Mouse (Mus musculus): ENCODE measurements around the gene Manf. TPM values are rescaled to one million over a fixed set of nuclear protein-coding genes. Genes with fewer than 3 reads are reported as not detected.

Manf gene
- polyA plus RNA-seq, 1 experiment from 2014 or later = 192 TPM

GRCm38 (mm10) chr9:106893327-106893726 is 1.5 kb upstream of the Manf start:
- peaks cover 39% of the 10 kb centered on the region for H3K4me1 ChIP-seq (replicated peaks)
- no peaks in the 10 kb centered on the region for H3K9me3 ChIP-seq
- WGBS = 45% methylated on average over 3 of the region's 3 CpGs
- H3K4me2 ChIP-seq (replicated peaks) = peak overlapping the region; percentile 32
- H3K4me3 ChIP-seq (replicated peaks) = no peak overlapping the region
- H3K9ac ChIP-seq (replicated peaks) = peak overlapping the region; percentile 46
- no peaks in the 10 kb centered on the region for H3K27me3 ChIP-seq
- no peak overlapping the region for H3K27ac ChIP-seq
- no peak for ATAC-seq
- peaks cover 51% of the 10 kb centered on the region for H3K36me3 ChIP-seq

GRCm38 (mm10) chr9:106892552-106892875 is 735 bp upstream of the Manf start:
- peaks cover 54% of the 10 kb centered on the region for H3K36me3 ChIP-seq
- H3K27ac ChIP-seq = peak overlapping the region; percentile 94
- no peaks in the 10 kb centered on the region for H3K9me3 ChIP-seq
- ATAC-seq = no peak
- peak overlapping the region; percentile 95 for H3K4me3 ChIP-seq (replicated peaks)
- H3K4me2 ChIP-seq (replicated peaks) = peak overlapping the region; percentile 87
- H3K27me3 ChIP-seq = no peaks in the 10 kb centered on the region
- peaks cover 47% of the 10 kb centered on the region for H3K4me1 ChIP-seq (replicated peaks)
- H3K9ac ChIP-seq (replicated peaks) = peak overlapping the region; percentile 80
- WGBS = 1% methylated on average over 9 of the region's 9 CpGs

GRCm38 (mm10) chr9:106891341-106891741 is 438 bp downstream of the Manf start:
- Histone ChIP-seq H3K27ac (peak overlapping the region; percentile 87), H3K36me3 (peaks cover 42% of the 10 kb centered on the region), H3K4me3 (replicated peaks) (peak overlapping the region; percentile 95), H3K9ac (replicated peaks) (peak overlapping the region; percentile 98), H3K4me2 (replicated peaks) (peak overlapping the region; percentile 85), H3K4me1 (replicated peaks) (peaks cover 50% of the 10 kb centered on the region), H3K27me3 (no peaks in the 10 kb centered on the region), H3K9me3 (no peaks in the 10 kb centered on the region)
- ATAC-seq = no peak
- WGBS = under 1% methylated on average over 17 of the region's 17 CpGs

GRCm38 (mm10) chr9:106890496-106891240 is 1.1 kb downstream of the Manf start:
- Histone ChIP-seq H3K4me3 (replicated peaks) (peak overlapping the region; percentile 95), H3K27ac (no peak overlapping the region), H3K9me3 (no peaks in the 10 kb centered on the region), H3K4me1 (replicated peaks) (peaks cover 51% of the 10 kb centered on the region), H3K4me2 (replicated peaks) (peak overlapping the region; percentile 85), H3K36me3 (peaks cover 38% of the 10 kb centered on the region), H3K27me3 (no peaks in the 10 kb centered on the region), H3K9ac (replicated peaks) (peak overlapping the region; percentile 98)
- no peak for ATAC-seq
- 72% methylated on average over 8 of the region's 8 CpGs for WGBS

- Histone ChIP-seq H3K36me3 (peaks cover 41% of the 10 kb centered on the region), H3K9me3 (no peaks in the 10 kb centered on the region), H3K4me2 (replicated peaks) (no peak overlapping the region), H3K9ac (replicated peaks) (no peak overlapping the region), H3K27ac (no peak overlapping the region), H3K4me3 (replicated peaks) (no peak overlapping the region), H3K27me3 (no peaks in the 10 kb centered on the region), H3K4me1 (replicated peaks) (peaks cover 64% of the 10 kb centered on the region)
- ATAC-seq = no peak
- WGBS = 87% methylated on average over 9 of the region's 9 CpGs
Observed at GRCm38 (mm10) chr9:106889321-106889720, 2.5 kb downstream of the Manf start.

GRCm38 (mm10) chr9:106888346-106888745 is 3.4 kb downstream of the Manf start:
- H3K9ac ChIP-seq (replicated peaks) = no peak overlapping the region
- H3K27ac ChIP-seq = no peak overlapping the region
- no peaks in the 10 kb centered on the region for H3K27me3 ChIP-seq
- H3K36me3 ChIP-seq = peaks cover 49% of the 10 kb centered on the region
- H3K4me1 ChIP-seq (replicated peaks) = peaks cover 70% of the 10 kb centered on the region
- no peak overlapping the region for H3K4me3 ChIP-seq (replicated peaks)
- H3K9me3 ChIP-seq = no peaks in the 10 kb centered on the region
- 96% methylated on average over 3 of the region's 3 CpGs for WGBS
- ATAC-seq = no peak
- H3K4me2 ChIP-seq (replicated peaks) = no peak overlapping the region

DNA sequence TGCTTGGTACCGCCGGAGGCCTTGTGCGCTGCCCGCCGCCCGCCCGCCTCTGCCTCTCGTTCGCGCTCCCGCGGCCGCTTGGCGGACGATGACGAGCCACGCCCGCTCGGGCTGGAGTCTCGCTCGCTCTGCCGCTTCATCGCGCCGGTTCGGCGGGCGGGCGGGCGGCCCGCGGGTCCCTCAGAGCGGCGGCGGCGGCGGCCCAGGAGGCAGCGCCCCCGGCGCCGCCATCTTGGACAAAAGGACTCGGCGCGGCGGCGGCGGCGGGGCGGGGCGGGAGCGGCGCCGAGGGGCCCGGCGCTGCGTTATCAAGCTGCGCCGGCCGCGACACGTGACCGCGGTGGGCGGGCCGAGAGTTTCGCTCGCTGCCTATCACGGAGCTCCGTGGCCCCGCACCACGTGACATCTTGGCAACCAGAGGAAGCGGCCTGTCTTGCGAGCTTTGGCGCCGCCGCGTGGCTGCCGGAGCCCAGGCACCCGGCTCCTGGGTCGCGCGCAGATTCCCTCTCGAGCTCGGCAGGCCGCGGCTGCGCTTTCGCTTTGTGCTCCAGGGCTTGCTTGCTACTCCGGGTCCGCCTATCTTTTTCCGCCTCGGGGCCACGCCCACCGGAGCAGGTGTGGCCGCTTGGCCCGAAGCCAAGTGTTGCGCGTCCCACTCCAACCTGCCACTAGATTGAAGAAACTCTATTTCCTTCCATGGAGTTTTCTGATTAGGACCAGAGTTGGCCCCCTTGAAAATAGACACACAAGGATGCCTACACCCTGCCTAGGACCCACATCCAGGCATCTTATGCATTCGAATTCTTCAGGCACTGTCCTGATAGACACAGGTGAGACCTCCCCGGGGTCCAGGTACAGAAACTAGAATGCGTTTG is 4.7 kb downstream of the Manf start, which contains the start of gene Rbm15b:
Gene Rbm15b (minus strand): TSS at position 601 of the 875 bp plus-strand sequence.
- H3K36me3 ChIP-seq = peaks cover 62% of the 10 kb centered on the region
- peak within 1 kb of the TSS; percentile 96 for H3K27ac ChIP-seq
- peak within 1 kb of the TSS; percentile 98 for H3K4me3 ChIP-seq (replicated peaks)
- WGBS = 3% methylated on average over 82 of the region's 101 CpGs
- peaks cover 77% of the 10 kb centered on the region for H3K4me1 ChIP-seq (replicated peaks)
- ATAC-seq = peak; percentile 57
- no peaks in the 10 kb centered on the region for H3K9me3 ChIP-seq
- peak within 1 kb of the TSS; percentile 99 for H3K4me2 ChIP-seq (replicated peaks)
- H3K27me3 ChIP-seq = no peaks in the 10 kb centered on the region
- H3K9ac ChIP-seq (replicated peaks) = peak within 1 kb of the TSS; percentile 99

DNA sequence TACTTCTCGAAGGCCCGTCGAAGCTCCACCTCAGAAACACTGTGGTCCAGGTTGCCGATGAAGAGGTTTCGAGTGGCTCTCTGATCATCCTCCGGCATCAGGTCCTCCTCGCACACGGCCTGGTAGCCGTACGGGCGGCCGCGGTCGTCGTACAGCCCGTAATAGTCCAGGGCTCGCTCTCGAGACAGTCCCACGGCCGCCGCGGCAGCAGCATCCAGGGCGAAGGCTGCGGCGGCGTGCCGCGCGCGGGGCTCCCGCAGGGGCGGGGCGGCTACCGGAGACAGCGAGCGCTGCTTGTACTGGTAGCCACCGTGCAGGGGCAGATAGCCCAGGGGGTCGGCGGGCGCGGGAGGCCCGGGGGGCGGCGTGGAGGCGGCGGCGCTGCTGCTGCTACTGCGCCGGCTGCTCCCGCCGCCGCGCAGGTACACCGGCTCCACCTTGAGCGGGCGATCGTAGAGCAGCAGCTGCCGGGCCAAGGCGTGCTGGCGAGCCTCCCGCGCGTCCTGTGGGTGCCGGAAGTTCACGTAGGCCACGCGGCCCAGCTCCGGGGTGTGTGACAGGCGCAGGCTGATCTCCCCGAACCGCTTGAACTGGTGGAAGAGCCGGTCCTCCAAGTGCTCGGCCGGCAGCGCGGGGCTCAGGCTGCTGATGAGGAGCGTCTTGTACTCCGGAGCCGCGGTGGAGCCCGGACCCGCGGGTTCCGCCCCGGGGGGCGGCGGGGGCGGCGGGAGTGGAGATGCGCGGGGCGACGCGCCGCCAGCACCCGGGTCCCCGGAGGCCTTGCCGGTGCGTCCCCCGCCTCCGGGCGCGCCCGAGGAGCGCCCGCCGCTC is 5.7 kb downstream of the Manf start:
- peak overlapping the region; percentile 99 for H3K4me2 ChIP-seq (replicated peaks)
- peak overlapping the region; percentile 98 for H3K4me3 ChIP-seq (replicated peaks)
- H3K4me1 ChIP-seq (replicated peaks) = peaks cover 84% of the 10 kb centered on the region
- H3K9ac ChIP-seq (replicated peaks) = peak overlapping the region; percentile 99
- WGBS = under 1% methylated on average over 99 of the region's 107 CpGs
- no peaks in the 10 kb centered on the region for H3K9me3 ChIP-seq
- peaks cover 71% of the 10 kb centered on the region for H3K36me3 ChIP-seq
- peak; percentile 15; the same call in 1 of the 2 replicates for ATAC-seq
- no peaks in the 10 kb centered on the region for H3K27me3 ChIP-seq
- H3K27ac ChIP-seq = peak overlapping the region; percentile 96

- H3K36me3 ChIP-seq = peaks cover 70% of the 10 kb centered on the region
- H3K27me3 ChIP-seq = no peaks in the 10 kb centered on the region
- 20% methylated on average over 44 of the region's 44 CpGs for WGBS
- peak overlapping the region; percentile 98 for H3K4me3 ChIP-seq (replicated peaks)
- peak overlapping the region; percentile 99 for H3K4me2 ChIP-seq (replicated peaks)
- peaks cover 79% of the 10 kb centered on the region for H3K4me1 ChIP-seq (replicated peaks)
- peak overlapping the region; percentile 96 for H3K27ac ChIP-seq
- peak overlapping the region; percentile 99 for H3K9ac ChIP-seq (replicated peaks)
- H3K9me3 ChIP-seq = no peaks in the 10 kb centered on the region
- no peak for ATAC-seq
Observed at GRCm38 (mm10) chr9:106884996-106885900, 6.5 kb downstream of the Manf start.

- peaks cover 69% of the 10 kb centered on the region for H3K4me1 ChIP-seq (replicated peaks)
Observed at GRCm38 (mm10) chr9:106884306-106884705, 7.5 kb downstream of the Manf start.

GRCm38 (mm10) chr9:106883085-106883484 is 8.7 kb downstream of the Manf start:
- Histone ChIP-seq H3K4me1 (replicated peaks) (peaks cover 58% of the 10 kb centered on the region), H3K36me3 (peaks cover 64% of the 10 kb centered on the region)

More at GRCm38 (mm10) chr9:106884306-106884705, 7.5 kb downstream of the Manf start:
- Histone ChIP-seq H3K9ac (replicated peaks) (peak overlapping the region; percentile 99), H3K27ac (0 out of 2 replicates have a peak overlapping the region, but pooled peaks have one; percentile 2), H3K27me3 (no peaks in the 10 kb centered on the region), H3K36me3 (peaks cover 66% of the 10 kb centered on the region), H3K9me3 (no peaks in the 10 kb centered on the region), H3K4me3 (replicated peaks) (peak overlapping the region; percentile 98), H3K4me2 (replicated peaks) (peak overlapping the region; percentile 99)
- WGBS = 43% methylated on average over 16 of the region's 16 CpGs
- ATAC-seq = no peak

More at GRCm38 (mm10) chr9:106883085-106883484, 8.7 kb downstream of the Manf start:
- ATAC-seq = no peak
- 90% methylated on average over 3 of the region's 3 CpGs for WGBS
- peak overlapping the region; percentile 99 for H3K4me2 ChIP-seq (replicated peaks)
- no peaks in the 10 kb centered on the region for H3K27me3 ChIP-seq
- no peaks in the 10 kb centered on the region for H3K9me3 ChIP-seq
- H3K27ac ChIP-seq = no peak overlapping the region
- peak overlapping the region; percentile 53; the same call in 1 of the 2 replicates for H3K9ac ChIP-seq (replicated peaks)
- H3K4me3 ChIP-seq (replicated peaks) = peak overlapping the region; percentile 98
